Mouse (Mus musculus) brain, embryonic 14.5 days (tissue): Measurements from ENCODE around the gene Erg. TPM values are rescaled to one million over a fixed set of nuclear protein-coding genes. Genes with fewer than 3 reads are reported as not detected.

Experiments
- DNase-seq: peaks from one replicate; pipeline ENCODE4 v3.0.0-alpha.2; 2011; ENCODE audit warnings: low read depth
- CTCF ChIP-seq: fragments of 200-500 bp; IDR thresholded peaks from 2 replicates; pipeline ENCODE4 v1.5.1; 2012; ENCODE audit warnings: inconsistent platforms, mild to moderate bottlenecking, moderate library complexity, borderline replicate concordance; ENCODE audit not compliant: insufficient read depth, insufficient read length; ENCODE audit errors: extremely low read depth
- POLR2A ChIP-seq: fragments of 200-500 bp; IDR thresholded peaks from 2 replicates; pipeline ENCODE4 v1.6.1; 2012; ENCODE audit warnings: mild to moderate bottlenecking, inconsistent platforms, borderline replicate concordance; ENCODE audit not compliant: poor library complexity, insufficient read depth, insufficient read length, severe bottlenecking; ENCODE audit errors: extremely low read depth
- polyA plus RNA-seq: library from polyadenylated mRNA; depleted of rRNA; stranded (reverse); fragments of >200 nt; gene quantifications from 2 replicates; pipeline ENCODE4 v1.2.3, GENCODE M21; 2012; rRNA removed

Erg gene
- polyA plus RNA-seq, 1 experiment = 7.6 TPM

- no peak for TF ChIP-seq CTCF
- TF ChIP-seq POLR2A = no peak
- DNase-seq = no peak
Observed at GRCm38 (mm10) chr16:95344961-95345360, 241.4 kb downstream of the Erg start.

- TF ChIP-seq POLR2A = no peak
- TF ChIP-seq CTCF = no peak
- DNase-seq = no peak
Observed at GRCm38 (mm10) chr16:95342030-95342429, 244.4 kb downstream of the Erg start.

DNA sequence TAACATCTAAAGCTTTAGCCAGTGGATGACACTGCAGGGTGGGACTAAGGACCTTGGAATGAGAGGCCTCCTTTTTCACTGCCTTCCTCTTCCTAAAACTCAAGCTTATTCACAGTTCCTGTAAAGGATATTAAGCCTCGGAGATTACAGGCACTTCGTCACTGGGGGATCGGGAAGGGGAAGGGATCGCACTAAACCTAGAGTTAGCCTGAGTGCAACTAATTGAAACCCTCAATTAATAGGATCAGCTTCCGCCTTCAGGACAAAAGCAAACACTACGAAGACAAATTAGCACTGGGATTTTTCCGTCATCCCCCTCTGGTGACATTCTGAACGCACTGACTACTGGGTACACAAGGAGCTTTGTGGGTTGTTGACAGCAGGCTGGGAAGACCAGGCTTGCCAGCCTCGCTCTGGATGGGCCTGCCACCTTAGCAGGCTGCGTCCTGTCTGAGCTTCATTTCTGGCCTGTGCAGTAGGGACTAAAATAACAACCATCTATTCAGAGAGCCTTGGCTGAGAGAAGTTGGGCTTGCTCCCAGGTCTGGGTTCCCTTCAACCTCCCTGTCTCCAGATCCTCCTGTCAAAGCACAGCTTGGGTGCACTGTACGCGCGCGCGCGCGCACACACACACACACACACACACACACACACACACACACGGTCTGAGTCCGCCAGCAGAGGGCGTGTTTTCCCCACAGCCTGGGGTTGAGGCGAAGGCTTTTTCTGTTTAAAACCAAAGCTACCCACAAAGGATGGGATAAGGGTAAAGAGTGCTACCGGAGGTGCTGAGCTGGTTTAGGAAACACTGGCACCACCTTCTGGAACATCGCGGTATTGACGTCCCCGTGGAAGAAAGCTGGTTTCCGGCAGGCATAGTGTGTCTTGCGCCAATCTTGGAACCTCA is 245.3 kb downstream of the Erg start:
- DNase-seq = peak; percentile 94
- TF ChIP-seq CTCF (peak; percentile 70), POLR2A (no peak)

DNA sequence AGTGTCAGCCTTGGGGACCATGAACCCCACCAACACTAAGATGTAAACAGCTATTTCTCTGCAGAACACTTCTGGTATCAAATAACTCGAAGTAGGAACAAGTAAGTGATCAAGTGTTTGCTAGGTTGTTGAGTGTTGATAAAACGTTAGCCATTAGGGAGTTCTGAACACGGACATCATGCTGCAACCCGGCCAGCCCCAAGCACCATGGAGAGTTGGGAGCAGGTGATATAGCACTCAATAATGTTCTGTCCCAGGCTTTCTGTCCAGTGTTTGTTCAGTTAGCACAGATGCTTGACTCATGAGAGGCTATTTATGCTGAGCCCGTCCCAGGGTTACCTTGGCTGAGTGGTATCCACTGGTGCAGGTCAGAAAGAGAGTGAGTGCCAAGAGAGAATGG is 254.2 kb downstream of the Erg start:
- TF ChIP-seq POLR2A (no peak), CTCF (no peak)
- DNase-seq = no peak

DNA sequence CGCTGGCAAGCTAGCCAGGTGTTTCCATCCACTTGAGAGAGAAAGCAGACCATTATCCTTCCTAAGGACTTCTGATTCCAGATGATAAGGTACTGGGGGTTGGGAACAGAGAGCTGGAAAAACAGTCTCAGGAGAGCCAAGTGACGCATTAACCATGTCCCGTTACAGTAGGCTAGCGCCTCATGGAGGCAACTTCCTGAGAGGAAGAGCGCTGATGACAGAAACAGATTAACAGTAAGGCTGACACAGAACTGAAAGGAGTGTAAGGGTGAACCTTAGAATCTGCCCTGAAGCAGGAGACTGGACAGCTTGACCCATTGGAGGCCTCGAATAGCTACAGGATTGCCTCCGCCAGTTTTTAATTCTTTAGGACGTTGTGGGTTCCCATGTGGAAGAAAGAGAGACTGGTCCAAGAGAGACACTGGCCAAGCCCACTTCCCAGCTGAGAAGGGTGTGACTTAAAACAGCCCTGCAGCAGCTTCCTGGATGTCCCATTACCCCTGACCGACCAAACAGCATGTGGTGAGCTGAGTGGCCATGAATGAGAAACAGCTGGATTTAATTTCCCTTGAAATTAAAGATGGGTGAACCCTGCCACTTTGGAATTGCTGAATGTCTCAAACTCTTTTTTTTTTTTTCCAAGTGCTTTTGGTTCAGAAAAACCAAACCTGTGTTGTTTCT is 264.3 kb downstream of the Erg start:
- TF ChIP-seq POLR2A (no peak), CTCF (no peak)
- no peak for DNase-seq

Other genes with a start within 250 kb of the Erg start
- gene Ets2, start 115.5 kb upstream of the Erg start, polyA plus RNA-seq = 12.7 and 18.3 TPM in 2 replicates